Mouse (Mus musculus) thymus, postnatal 4 days (tissue): ENCODE results near the gene Kank1.

ENCODE experiments used
- DNase-seq: peaks from one replicate; pipeline ENCODE4 v3.0.0; 2021

The Kank1 gene

DNA sequence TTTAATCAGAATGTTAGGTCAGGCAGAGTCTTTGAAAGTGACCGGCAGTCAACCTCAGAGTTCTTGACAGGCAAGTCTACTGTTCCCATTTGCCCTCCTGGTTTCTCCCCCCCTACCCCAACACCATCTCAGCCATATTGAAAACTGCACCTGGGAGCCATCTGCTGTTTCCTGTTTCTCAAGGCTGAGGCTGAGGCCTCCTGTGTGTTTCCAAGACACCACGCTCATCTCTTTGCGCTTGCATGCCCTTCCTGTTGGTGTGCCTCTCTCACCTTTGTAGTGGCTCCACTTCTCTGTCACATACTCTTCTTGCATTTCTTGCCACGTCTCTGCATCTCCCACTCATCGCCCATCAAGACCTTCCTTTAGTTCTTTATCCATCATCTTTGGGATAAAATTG is 79.2 kb downstream of the Kank1 start:
- DNase-seq: peak; percentile 37

DNA sequence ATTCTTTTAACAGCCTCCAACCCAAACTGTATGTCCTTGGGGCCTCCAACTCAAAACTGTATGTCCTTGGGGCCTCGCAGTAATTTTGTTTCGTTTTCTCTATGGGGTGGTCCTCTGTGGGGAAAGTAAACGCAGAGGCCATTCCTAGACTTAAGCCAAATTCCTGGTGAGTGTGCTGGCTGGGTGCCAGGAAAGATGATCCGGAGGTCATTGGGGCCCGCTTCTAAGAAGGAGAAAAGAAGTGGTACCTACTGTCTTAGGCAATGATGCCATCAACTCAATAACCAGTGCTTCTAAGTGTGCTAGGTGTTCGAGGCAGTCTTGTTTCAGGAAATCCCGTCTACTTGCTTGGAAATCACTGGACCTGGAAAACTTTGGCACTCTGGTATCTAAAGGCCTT is 87.5 kb downstream of the Kank1 start:
- DNase-seq: no peak

DNA sequence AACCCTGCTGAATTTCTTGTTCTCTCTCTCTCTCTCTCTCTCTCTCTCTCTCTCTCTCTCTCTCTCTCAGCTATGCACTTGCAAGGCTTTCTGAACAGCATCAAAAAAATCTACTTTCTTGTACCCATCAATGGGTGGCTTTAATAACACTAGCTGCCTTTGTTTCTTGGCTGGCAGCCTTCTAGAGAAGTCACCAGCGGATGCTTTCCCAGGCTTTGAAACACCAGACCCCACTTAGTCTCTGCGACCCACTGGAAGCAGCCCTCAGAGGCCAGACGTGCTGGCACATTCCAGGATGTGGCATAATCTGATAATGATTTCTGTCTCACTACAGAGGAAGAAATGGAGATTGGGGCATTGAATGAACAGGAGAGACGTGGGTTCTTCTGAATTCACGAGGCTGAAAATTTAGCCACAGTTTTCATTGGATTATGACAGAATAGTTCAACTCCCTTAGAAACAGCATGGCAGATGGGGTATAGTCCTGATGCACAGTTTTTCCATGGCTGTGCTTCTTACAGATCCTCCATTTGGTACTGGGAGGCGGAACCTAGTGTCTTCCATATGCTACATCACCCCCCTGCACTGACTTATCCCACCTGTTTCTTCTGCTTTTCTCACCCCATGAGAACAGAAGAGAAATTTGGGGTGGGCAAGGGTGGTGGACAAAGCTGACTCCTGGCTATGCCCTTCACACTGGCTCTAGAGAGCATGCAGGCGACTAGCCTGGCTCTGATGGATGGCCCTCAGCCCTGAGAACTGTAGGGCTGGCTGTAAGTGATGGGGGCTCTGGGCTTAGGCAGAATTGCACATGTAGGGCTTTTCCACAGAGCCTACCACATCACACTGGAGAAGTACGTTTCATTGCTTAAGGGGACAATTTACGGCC is 88.6 kb downstream of the Kank1 start:
- DNase-seq: no peak

DNA sequence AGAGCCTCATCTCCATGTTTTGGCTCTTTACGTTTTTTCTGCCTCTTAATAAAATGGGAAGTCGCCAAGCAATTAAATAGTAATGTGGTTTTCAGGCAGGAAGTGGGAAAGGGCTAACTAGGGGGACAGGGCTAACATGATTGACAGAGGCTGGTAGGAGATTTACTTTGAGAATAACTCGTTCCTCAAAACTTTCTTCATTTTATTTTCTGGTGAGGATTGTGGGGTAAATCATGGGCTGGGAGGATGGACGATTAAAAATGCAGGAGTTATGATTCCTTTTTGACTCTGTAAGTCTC is 89.2 kb downstream of the Kank1 start:
- no peak for DNase-seq

DNA sequence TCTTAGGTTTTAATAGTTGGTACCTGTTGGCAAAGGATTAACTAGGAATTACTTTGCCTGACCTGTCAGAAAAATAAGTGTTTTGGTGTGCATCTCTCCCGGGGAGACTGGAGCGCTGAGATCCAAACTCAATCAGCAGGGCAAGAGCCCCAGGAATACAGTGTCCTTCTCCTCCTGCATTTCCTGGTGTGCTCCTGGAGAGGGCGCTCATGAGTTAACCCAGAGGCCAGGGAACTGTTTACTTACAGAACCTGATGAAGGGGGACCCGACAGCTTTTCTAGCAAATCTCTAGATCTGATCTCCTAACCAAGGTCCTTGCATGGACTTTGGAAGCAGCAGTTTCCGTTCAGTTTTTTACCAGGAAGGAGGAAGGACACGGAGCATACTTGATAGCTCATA is 90.9 kb downstream of the Kank1 start:
- DNase-seq: no peak

DNA sequence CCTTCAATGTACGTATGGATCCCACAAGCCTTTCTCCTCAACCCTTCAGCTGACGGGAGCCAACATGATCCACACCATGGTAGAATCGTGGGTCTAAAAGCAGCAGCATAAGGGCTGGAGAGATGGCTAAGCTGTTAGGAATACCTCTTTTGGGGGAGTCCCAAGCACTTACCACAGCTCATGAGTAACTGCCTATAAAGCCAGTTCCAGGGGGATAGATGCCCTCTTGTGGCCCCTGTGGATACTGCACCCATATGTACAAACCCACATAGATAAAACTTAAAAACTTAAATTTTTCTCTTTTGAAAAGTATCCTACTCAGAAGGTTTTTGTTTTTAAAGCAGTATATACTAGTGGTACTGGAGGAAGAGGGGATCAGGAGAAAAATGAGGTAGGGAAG is 97.6 kb downstream of the Kank1 start:
- peak; percentile 73 for DNase-seq

DNA sequence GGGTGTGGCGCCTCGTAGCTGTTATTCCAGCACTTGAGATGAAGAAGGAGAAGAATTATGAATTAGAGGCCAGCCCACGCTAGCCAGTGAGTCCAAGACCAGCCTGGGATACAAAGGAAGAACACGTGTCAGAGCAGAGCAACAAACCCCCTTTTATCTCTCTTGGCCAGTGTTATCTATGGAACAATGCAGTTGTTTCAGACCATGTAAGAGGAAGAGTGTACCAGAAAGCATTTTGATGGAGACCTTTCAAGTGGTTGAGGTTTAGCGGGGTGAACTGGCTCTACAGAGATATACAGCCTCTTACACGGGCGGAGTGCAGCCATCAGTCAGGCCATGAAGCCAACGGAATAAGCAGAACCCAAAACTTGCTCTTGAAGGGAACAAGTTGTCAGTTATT is 100.0 kb downstream of the Kank1 start:
- DNase-seq: no peak

DNA sequence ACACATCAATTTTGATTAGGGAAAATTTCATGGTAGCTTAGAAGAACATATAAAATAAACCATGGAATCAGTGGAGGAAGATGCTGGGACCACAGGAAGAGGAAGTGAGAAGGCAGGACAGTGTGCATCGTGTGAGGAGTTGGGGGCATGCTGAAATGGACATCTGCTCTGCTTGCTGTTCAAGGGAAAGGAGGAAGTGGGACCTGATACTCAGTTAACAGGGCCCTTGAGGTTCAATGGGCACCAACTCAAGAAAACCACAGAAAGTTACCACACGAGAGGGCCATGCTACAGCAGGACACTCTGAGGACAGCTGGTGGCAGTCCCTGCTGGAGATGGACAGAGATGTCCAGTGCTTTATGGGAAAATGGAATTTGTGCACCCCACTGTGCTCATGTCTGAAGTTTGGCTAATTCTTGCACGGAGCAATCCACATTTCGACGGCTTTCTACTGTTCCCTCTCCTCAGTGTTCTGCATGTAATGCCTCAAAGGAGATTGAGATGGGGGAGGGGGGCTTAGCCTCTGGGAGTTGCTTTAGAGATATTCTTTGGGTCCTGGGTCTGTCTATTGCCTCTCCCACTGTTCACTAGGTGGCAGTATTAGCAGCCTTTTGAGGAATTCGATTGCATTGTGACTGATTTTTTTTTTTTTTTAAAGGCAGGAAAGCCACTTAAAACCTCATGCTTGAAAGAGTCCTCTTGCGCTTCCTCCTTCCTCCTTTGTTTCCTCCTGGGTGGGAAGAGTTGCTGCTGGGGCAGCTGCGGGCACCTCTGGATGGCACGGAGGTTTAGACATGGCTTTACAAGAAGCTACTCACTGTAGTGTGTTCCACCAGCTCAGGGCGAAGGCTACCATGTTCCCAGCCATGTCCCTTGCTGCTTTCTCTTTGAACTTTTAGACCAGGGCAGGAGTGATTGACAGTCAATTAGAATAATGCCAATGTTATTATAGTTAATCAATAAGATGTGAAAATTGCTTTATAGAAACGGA is 104.2 kb downstream of the Kank1 start:
- DNase-seq: peak; percentile 26

DNA sequence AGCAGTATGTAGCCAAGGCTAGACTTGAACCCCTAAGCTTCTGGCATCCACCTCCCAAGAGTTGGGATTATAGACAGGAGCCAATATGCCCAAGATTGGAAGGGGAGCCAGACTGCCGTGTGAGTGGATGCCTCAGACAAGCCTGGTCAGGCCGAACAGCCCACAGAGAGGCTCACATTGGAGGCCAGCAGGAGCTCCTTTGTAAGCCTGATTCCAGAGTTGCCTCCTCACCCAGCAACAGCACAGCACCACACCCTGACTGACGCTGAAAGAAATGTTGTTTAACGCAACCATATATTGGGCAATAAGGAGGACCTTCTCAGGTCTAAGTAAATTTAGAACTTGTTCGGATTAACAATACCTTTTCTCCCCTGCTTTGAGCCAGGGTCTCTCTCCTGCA is 105.3 kb downstream of the Kank1 start:
- DNase-seq: no peak

DNA sequence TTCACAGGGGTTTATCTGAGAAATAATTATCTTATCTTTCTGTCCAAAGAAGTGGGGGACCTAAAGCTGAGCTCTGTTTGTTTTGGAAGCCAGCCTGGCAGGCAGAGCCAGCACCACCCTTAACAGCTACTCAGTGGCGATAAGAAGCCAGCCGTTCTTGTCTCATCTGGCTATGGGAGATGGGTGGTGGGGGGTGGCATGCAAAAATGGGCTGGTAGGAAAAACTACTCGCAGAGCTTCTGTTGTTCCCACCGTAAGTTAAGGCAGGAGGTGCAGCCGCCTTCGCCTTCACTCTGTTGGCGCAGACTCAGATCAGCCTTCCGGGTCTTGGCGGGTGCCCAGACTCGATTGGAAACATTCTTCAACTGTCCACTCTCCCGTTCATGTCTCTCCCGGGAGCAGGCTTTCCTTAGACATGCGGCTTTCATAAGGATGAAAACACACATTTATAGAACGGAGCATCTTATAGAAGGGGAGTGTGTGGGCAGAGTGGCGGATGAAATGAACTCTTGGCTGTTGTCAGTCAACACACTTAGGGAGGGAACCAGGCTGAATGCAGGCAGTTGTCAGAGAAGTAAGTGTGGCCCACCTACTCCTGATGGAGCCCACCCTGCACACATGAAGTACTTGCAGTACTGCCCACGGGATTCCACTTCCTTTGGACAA is 107.0 kb downstream of the Kank1 start:
- DNase-seq: no peak

DNA sequence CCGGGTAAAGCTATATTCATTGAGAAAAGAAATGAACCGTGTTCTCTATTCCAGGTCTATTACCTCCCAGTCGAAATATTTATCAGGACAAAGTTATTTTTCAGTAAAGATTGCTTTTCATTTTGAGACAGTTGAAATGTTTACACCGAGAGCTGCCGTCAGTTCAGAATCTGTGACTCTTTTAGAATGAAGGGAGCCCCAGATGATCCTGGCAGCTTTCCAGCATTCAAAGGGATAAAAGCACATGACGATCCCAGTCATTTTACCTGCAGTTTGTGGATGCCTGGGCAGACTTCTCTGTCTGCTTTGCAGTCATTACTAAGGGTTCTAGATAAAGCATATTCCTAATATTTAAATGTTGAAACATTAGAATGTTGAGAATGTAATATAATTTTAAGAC is 107.6 kb downstream of the Kank1 start:
- no peak for DNase-seq

DNA sequence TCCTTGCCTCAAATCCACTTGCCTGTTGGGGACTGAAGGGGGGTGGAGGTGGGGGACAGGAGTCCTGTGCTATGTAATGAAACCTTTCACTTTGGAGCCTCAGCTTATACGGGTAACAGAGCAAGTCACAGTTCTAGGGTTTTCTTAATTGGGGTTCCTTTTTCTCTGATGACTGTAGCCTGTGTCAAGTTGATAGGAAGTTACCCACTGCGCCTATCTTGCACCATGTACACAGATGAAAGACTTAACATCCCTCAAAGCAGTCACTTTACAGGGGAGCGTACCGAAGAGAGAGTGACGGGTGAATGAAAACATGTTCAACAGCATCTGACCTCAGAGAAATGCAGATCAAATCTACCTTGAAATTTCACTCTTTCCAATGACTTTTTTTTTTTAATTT is 109.2 kb downstream of the Kank1 start:
- DNase-seq: no peak

DNA sequence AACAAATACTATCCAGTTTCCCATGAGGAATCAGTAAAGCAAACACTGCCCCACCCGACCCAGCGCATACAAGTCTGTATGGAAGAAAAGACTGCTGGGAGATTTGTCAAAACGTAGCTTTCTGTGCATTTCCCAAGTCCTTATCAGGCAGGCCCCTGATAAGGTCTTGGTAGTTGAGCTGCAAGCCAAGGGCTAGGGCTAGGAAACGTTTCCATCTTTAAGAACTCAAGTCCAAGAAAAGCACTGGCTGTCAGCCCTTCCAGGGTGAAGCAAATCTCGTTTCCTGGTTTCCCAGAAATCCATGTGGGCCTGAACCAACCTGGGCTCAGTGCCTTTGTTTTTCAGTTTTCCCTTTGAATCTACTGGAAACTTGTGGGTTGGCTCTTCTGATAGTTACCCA is 110.7 kb downstream of the Kank1 start:
- no peak for DNase-seq

DNA sequence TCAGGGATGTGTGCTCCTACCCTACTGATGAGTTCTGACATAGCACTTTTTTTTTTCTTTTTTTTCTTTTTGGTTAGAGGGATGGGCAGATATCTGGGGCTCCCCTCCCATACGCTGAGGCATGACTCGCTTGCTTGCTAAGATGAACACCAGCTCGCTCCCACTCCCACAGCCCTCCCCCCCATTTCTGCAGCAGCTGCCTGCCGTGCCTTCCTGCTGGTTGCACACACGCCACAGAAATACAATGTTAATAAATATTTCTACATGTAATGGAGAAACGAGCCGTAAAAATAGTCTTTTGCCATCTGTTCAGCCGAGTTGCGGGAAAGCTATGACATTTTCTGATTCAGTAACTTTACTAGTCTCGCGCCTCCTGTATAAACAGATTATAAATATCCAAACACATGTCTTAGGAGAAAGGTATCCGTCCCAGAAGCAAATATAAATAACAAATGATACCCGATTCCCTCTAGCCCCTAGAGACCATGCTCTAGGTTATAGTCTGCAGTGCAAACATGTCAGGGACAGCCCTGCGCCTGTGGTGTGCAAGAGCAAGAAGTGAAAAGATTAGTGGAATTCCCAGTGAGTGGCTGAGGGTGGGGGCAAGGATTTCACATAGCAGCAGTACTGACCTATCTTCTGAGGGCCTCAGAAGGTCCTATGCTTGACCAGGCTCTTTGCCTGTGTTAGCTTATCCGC is 114.6 kb downstream of the Kank1 start:
- no peak for DNase-seq

DNA sequence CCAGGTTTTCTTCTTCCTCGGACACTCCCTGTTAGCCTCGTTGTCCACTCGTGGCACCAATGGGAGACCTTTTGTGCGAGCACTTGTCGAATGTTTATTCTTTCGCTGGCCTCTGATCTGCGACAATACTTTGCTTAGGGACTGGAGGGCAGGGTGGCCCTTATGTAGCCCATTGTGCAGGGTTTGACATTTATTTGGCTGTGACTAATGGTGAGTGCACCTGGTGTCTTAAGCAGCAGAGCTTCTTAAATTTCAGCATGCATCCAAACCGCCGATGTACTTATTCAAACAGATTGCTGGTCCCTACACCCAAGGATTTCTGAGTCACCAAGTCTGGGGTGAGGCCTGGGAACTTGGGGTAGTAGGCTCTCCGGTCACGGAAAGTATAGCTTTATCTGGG is 120.3 kb downstream of the Kank1 start:
- no peak for DNase-seq

DNA sequence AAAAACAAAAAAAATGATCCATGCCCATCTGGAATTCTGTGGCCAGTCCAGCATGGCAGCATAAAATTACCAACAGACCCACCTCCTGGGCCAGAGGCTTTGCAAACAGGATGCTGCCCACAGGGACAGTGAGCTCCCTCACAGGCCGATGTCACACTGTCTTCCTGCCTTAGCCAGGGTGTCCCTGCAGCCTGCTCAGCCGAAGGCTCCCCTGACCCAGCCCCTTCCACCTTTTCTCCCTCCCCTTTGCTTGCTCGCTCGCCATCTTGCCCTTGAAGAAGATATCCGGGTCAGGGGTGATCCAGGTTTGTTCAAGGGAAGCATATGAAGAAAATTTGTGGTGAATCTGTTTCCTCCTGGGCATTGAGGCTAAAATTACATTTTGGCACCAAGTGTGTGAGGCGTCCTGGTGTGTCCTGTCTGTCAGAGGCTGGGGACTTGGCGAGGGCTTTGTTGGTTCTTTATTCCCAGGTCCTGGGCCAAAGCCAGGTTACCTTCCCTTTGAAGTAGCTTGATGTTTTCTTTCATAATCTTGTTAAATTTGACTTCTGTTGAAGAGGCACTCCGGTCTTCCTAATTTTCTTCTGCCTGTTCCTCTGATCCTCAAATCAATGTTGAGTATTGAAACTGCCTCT is 121.8 kb downstream of the Kank1 start:
- DNase-seq: no peak

DNA sequence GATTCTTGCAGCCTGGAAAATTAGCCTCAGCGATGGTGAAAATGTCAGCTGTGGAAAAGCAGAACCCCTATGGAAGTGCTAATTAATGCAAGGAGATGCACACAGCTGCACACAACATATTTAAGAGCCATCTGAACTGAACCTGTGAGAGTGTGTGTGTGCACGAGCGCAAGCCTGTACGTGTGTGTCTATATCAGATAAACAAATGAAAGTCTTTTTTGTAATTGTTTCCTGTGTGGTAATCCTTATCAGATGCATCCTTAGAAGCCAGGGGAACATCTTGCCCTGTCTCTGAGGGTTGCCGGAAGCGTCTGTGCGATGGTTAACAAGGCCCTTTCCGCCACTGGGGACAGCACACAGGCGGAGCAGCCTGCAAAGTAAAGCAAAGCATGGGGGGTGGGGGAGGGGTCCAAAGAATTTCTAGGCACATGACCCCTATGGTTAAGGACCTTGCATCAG is 123.8 kb downstream of the Kank1 start:
- peak; percentile 58 for DNase-seq

DNA sequence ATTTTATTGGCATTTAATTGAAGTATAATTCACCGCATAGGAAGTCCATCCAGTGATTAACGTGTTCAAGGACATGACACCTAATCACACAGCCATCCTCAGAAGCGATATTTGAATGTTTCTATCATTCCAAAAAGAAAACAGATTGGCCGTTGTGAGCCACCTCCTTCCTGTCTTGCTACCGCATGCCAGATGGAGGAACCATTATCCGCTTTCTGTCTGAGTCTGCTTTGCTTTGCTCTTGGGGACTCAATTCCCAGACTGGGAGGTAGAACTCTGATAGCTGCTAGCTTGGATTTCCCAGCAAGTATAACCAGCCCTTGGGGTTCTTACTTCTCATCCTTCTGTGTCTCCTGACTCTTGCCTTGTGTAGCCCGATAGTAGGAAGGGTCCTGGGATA is 125.2 kb downstream of the Kank1 start:
- no peak for DNase-seq

DNA sequence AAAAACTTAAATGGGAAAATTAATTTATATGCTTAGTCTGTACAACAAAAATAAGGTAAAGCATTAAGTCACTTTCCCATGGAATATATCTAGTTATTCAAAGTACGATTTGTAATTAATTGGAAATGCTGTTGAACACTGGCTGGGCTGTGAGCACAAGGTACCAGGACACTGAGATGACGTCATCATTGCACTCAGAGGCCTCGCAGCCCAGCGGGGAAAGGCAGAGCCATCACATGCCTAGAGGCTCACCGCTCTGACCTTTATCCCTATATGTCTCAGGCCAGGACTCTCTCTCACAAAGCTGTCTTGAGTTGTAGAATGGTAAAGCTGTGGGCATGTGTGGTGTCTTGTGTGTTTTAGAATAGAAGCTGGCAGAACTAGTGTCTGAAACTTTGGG is 128.9 kb downstream of the Kank1 start:
- DNase-seq: no peak

DNA sequence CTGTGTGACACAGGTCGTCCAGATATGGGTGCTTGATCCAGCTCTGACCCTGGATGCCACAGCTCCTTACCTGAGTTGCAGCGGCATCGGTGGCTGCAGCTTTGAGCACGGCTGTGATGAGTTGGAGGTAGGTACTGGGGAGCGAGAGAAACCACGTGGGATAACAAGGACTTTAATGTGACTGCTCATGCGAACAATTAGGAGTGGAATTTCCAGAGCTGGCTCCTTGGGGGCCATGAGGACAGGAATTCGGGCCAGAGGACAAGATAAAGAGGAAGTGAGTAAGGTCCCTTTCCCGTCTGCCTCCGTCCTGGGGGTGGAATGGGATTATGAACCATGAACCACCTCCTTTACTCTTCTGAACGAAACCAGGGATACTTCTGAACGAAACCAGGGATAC is 129.8 kb downstream of the Kank1 start:
- no peak for DNase-seq

DNA sequence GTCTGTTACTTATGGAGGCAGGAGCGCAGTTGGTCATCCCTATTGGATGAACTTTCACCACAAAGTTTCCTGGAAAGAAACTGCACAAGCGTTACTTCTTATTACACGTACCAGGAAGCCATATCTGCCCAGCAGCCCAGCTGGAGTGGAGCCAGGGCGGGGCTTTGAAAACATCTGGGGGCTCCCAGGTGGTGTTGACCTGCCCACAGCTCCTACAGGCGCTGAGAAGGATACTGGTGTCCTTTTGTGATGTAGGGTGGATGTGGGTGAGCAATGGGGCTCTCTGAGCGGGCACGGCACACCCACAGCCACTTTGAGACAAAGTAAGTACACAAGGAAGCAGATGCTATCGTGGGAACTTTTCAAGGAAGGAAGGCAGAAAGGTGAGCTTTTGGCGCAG is 133.7 kb downstream of the Kank1 start:
- no peak for DNase-seq

DNA sequence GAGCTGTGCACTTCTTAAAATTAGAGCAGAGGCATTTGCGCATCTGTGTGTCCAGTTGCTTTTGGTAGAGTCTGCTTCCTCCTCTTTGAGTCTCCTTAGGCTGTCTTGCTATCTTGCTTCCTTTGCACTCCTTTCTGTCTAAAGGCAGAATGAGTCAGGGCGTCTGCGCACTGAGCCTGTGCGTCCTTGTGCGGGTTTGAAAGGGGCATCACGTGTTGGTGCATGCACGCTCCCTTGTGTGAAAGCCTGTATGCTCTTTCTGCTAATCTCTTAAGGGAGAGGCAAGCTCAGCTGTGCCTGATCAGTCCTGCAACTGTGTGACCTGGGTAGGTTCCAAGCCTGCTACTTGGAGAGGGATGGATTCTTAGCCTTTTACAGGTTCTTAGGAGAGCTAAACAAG is 136.0 kb downstream of the Kank1 start:
- DNase-seq: no peak
